Mouse (Mus musculus) sigmoid colon, adult 10 weeks (tissue): ENCODE measurements around the gene Adgb. TPM values are rescaled to one million over a fixed set of nuclear protein-coding genes. Genes with fewer than 3 reads are reported as not detected.

Experiments
- polyA plus RNA-seq: library from polyadenylated mRNA; stranded (reverse); fragments of 350-450 nt; fragmentation: Illumina TruSeq; extraction: RNeasy Lipid Tissue Mini Kit (QIAGEN cat#74804); gene quantifications from one replicate; pipeline ENCODE4 v1.2.3, GENCODE M21; 2014; ENCODE audit warnings: low read depth, low replicate concordance

Adgb gene
- polyA plus RNA-seq: 1.0 TPM

GRCm38 (mm10) chr10:10471961-10472610 is at the start of gene Adgb:
Gene Adgb, minus strand, starts transcription at chr10:10472326.

Other genes starting within 250 kb of the Adgb start
- 60.4 TPM for gene Rab32, start 85.9 kb upstream of the Adgb start, polyA plus RNA-seq
- not detected for gene Gm10944, start 209.0 kb upstream of the Adgb start, polyA plus RNA-seq